Mouse (Mus musculus) cerebellum, adult 2 months (tissue): ENCODE measurements at regions not wholly inside any gene's neighbourhood (a gene's known extent, or its start where the extent isn't known, plus 50 kb on each side); places are given as distances from the start of the nearest gene placed in this dataset.
A peak's percentile ranks its signal among the peaks of the same experiment; 100 is the strongest.

Experiments
- DNase-seq, 2 experiments: peaks; one replicate each; pipeline ENCODE4 v3.0.0; 2021
- H3K27ac ChIP-seq: fragments of 200-500 bp; 2 replicates; pipeline ENCODE4 v1.5.1; 2012; ENCODE audit warnings: low read length, control low read depth, inconsistent platforms; ENCODE audit not compliant: insufficient read depth
- H3K27me3 ChIP-seq: fragments of 200-500 bp; 2 replicates; pipeline ENCODE4 v1.6.1; 2012; ENCODE audit warnings: inconsistent platforms, mild to moderate bottlenecking, low read length, moderate library complexity; ENCODE audit not compliant: control insufficient read depth, insufficient read depth
- H3K4me1 ChIP-seq: fragments of 200-500 bp; 2 replicates; pipeline ENCODE4 v1.6.1; 2011; ENCODE audit warnings: low read length; ENCODE audit not compliant: control insufficient read depth, insufficient read depth
- H3K4me3 ChIP-seq: fragments of 200-500 bp; replicated peaks from 2 replicates; pipeline ENCODE3; 2011; ENCODE audit warnings: mild to moderate bottlenecking, low read depth, low read length, control low read depth; ENCODE audit not compliant: insufficient read depth
- CTCF ChIP-seq: fragments of 200-500 bp; IDR thresholded peaks from 2 replicates; pipeline ENCODE4 v1.5.1; 2011; ENCODE audit warnings: low read depth, mild to moderate bottlenecking, control low read depth, low read length, moderate library complexity, borderline replicate concordance; ENCODE audit not compliant: insufficient read depth
- POLR2A ChIP-seq: fragments of 200-500 bp; IDR thresholded peaks from 2 replicates; pipeline ENCODE4 v1.6.1; 2011; ENCODE audit warnings: low read length, control low read depth, borderline replicate concordance; ENCODE audit not compliant: insufficient read depth
- WGBS: fragments of 180-500 bp; shearing (Covaris S2); methylation state at CpG from one replicate; pipeline ENCODE4 v1.1.7; 2018; 5-methylcytosine and 5-hydroxymethylcytosine counted together

DNA sequence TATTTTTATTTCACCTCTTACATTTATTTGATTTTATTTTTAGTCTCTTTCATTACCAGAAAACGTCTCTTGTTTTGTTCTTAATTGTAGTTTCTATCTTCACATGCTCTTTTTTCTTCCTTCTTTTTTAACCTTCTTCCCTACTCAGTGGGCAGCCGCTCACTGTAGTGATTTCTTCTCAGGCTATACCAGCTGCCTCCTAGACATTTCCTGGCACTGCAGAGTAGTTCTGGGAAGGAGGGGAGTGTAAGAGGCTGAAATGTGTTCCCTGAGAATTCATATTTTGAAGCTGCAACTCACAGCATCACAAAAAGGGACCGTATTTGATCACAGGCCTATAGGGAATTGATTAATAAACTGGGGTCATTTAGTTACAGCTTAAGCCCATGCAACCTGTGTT lies 1720.5 kb upstream of the Impad1 start:
- no peaks in the 10 kb centered on the region for H3K4me1 ChIP-seq
- H3K4me3 ChIP-seq: no peak overlapping the region
- H3K27me3 ChIP-seq: no peaks in the 10 kb centered on the region
- H3K27ac ChIP-seq: no peak overlapping the region
- TF ChIP-seq CTCF: no peak
- no peak for TF ChIP-seq POLR2A
- DNase-seq: no peak
- WGBS: 71% methylated on average over 3 of the region's 3 CpGs

DNA sequence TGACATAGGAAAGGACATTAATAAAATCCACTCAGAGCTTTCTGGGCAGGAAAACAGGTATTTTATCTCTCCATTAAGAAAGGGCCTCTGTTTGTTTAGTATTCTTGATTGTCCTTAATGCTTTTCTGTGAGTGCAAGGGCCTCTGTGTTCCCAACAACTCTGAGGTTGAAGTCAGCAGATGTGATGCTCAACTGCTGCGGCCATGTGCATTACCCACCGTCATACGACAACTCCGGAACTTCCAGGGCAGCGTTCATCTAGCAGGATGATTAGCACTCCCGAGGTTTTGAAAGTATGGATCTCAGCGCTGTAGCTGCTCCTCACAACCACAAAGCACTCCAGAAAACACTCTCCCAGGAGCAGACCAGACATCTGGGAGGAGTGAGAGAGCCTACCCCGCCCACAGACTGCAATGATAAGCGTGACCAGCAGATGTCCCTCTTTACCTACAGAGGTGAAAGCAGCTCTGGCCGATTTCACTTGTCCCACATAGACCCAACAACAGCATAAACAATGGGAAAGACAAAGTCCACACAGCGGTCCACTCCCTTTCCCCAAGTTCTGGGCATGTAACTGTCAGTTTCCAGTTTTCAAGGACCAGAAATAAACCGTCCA lies 1719.7 kb upstream of the Impad1 start:
- peak; percentile 66 to 74 for DNase-seq
- no peaks in the 10 kb centered on the region for H3K4me1 ChIP-seq
- TF ChIP-seq POLR2A (no peak), CTCF (peak; percentile 65; the same call in 1 of the 2 replicates)
- H3K27me3 ChIP-seq: no peaks in the 10 kb centered on the region
- no peak overlapping the region for H3K27ac ChIP-seq
- WGBS: 24% methylated on average over 12 of the region's 12 CpGs
- no peak overlapping the region for H3K4me3 ChIP-seq

DNA sequence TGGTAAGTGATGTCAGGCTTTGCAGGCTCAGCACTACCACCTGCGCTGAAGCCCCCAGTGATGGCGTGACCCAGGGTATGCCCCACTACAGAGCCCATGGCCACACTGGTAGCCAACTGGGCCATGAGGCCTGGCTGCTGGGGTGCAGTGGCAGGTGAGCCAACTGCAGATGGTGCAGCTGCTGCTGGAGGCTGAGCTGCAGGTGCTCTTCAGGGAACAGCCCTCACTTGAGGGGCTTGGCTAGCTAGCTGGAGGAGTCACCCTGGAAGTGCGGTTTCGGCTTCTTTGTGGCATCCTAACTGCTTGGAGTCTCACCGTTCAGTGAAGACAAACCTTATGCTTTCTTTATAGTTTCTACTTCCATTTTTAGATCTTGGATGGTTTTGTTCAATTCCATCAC lies 1714.9 kb upstream of the Impad1 start:
- H3K4me1 ChIP-seq: no peaks in the 10 kb centered on the region
- DNase-seq: no peak
- H3K27ac ChIP-seq: no peak overlapping the region
- H3K27me3 ChIP-seq: no peaks in the 10 kb centered on the region
- WGBS: 93% methylated on average over 5 of the region's 5 CpGs
- TF ChIP-seq CTCF (no peak), POLR2A (no peak)
- H3K4me3 ChIP-seq: no peak overlapping the region
